Mouse (Mus musculus) monocyte, adult 2 months (primary cell): ENCODE results near the gene Avp.
A peak's percentile ranks its signal among the peaks of the same experiment; 100 is the strongest.

Experiments
- DNase-seq, 2 experiments: peaks; one replicate each; pipeline ENCODE4 v3.0.0; 2022; ENCODE audit warnings: low spot score in 2 of 2, low read depth in 1 of 2

Avp gene

DNA sequence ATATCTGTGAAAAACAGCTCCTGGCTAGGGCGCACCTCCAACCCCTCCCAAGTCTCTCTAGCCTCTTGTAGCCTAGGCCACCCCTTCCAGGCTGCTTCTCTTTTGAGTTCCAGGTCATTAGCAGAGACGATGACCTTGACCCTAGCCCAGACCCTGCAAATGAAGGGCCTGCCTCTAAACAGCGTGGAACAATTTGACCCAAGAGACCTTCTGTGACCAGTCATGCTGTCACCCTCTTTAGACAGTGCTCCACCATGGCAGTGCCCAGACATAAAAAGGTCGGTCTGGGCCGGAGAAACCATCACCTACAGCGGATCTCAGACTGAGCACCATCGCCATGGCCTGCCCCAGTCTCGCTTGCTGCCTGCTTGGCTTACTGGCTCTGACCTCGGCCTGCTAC is 6.5 kb downstream of the Avp start, which contains the start of gene Oxt:
Gene Oxt (plus strand): TSS at position 301 of the 400 bp plus-strand sequence.
- DNase-seq = no peak

DNA sequence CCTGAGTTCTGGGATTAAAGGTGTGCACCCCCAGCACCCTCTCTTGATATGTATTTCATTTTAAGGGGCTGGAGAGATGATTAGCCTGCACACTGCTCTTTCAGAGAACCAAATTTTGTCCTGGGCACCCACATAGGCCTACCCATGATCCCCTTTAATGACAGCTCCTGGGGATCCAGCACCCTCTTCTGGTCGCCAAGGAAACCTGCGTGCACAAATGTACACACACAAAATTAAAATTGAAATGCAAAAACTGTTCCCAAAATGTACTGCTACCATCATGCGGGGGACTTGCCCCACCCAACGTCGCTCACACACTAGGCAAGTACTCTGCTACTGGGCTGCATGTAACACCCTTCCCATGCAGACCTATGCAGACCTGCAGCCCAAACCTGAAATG is 7.4 kb downstream of the Avp start:
- no peak for DNase-seq

DNA sequence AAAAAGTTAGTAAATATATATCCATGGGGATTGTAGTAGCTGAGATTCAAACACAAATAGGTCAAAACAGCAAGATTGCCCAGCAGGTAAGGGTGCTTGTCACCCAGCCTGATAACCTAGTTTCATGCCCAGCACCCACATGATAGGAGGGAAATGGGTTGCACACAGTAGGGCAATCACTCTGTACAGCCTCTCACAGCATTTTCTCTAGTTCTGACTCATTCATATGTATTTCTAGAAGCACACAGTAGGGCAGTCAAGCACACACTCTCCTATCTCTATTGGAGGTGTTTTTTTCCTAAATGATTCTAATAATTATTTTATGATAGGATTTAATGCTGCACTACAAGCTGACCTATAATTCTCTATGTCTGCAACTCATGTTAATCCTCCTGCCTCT is 12.4 kb downstream of the Avp start:
- no peak for DNase-seq

DNA sequence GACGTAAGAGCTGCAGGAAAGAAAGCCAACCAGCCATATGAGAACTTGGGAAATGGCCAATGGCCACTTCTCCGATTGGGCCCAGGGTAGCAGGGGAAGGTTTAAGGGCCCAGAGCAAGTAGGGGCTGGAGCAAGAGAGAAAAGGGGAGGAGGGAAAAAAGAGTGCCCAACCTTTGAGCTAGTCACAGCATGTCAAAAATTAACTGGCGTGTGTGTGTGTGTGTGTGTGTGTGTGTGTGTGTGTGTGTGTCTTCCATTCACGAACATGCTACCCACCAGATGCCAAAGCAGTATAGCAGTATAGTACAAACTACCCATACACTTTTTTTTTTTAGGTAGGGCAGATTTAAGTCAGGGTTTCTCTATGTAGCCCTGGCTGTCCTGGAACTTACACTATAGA is 13.4 kb downstream of the Avp start:
- DNase-seq = no peak

DNA sequence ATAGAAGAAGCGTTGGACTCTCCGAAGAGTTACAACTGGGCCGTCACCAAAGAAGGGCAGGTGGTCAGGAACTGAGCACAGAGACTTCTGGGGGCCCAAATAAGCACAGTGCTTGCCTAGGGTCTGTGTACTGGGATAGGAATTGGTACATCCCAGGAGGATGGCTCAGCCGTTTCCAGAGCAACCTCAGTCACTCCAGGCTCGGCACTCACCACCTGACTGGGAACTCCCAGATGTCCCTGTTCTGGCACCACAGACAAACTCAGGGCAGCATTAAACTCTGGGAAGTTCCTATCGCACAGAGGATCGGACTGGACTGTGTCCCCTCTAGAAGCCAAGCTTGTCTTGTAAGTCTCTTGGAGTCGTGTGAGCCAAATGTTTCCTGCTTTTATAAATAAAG is 17.4 kb downstream of the Avp start:
- no peak for DNase-seq

DNA sequence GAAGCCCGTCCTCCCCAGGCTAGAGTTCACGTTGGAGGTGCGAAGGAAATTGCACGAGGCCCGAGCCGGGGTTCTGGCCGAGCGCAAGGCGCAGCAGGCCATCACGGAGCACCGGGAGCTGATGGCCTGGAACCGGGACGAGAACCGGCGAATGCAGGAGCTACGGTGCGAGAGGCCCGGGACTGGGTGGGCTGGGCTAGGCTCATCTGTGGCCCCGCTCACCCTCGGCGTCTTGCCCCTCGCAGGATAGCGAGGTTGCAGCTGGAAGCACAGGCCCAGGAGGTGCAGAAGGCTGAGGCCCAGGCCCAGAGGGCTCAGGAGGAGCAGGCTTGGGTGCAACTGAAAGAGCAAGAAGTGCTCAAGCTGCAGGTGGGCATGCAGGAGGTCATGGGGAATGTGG is 18.3 kb downstream of the Avp start:
- DNase-seq = no peak

DNA sequence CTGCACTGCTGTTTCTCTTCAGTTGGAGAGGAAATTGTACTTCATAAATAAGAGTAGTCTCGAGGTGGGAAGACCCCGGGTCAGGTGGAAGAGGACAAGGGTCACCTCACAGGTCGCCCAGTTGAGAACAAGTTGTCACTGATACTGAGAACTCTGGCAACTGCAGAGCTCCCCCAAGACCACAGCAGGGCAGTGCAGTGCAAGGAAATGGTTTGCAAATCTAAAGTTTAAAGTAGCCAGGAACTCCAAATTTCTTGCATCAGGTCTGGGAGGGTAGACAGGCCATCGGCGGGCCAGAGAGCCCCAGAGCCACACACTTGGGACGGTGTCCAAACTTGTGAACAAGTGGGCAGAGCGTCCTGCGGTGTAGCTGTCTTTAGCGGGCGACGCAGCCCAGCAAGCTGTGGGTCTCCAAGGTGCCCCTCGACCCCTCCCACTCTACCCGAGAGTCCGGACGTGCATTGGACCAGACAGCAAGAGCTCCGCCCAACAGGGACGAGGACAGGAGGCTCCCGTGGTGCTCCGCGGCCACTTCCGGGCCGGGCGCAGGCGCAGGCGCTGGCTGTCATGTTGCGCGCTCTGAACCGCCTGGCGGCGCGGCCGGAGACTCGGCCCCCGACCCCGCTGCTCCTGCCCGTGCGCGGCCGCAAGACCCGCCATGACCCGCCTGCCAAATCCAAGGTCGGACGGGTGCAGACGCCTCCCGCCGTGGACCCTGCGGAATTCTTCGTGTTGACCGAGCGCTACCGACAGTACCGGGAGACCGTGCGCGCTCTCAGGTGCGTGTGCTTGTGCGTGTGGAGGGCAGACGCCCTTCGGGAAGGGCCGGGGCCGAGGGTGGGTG is 18.9 kb downstream of the Avp start, which contains the start of gene Mrps26:
Gene Mrps26 (plus strand): TSS at position 531 of the 844 bp plus-strand sequence.
- DNase-seq = peak; percentile 70 to 78

DNA sequence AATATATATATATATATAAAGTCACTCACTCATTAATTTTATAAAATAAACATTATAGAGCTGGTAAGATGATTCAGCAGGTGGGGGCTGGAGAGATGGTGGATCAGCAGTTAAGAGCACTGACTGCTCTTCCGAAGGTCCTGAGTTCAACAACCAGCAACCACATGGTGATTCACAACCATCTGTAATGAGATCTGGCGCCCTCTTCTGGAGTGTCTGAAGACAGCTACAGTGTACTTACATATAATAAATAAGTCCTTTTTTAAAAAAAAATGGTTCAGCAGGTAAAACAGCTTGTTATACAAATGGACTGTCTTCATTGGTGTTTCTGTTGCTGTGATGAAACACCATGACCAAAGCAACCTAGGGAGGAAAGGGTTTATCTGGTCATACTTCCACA is 24.3 kb downstream of the Avp start:
- DNase-seq = no peak

DNA sequence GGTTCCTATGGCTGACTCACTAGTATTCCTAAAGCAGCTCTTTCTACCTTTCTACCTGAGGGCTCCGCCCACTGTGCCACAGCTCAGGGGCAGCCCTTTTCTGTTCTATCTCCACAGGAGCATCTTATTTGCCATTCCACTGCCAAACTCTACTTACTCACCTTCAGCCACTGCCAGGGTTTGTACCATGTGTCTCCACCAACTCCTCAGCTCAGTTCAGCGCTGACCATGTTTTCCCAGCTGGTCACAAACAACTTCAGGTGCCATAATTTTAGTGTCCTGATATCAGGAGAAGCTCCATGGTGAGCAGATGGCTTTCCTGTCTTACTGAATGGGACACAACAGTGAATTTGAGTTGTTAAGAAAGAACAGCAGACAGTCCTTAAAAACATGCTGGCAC is 24.9 kb downstream of the Avp start:
- DNase-seq = no peak

DNA sequence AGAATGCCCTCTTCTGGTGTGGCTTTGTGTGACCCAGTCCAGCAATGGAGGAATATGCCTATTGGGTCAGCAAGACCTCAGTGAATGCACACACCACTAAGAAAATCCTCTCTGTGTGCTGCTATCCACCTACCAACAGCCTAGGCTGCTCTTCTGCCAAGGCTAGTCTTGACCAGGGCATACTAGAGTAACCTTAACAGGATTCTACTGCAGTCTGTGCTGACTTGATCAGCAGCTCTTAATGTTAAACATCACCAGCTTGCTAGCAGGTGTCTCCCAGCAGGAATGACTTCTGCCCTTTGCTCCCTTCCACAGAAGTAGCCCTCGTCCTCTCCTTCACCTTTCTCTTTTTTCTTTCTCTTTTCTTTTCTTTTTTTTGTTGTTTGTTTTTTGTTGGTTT is 26.1 kb downstream of the Avp start:
- no peak for DNase-seq

DNA sequence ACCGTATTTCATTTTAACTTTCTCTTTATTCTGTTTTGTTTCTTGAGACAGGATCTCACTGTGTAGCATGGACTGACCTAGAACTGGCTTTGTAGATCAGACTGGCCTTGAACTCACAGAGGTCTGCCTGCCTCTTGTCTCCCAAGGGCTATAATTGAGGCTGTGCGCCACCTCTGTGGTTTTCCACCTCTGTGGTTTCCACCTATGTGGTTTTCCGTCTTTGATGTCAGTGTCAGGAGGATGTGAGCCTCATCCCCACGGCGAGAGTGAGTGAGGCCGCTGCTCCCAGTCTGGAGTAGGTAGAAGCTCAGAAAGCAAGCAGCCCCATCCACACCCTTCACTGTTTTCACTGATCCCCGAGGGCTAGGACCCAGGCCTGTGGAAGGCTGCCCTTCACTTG is 27.5 kb downstream of the Avp start:
- no peak for DNase-seq

DNA sequence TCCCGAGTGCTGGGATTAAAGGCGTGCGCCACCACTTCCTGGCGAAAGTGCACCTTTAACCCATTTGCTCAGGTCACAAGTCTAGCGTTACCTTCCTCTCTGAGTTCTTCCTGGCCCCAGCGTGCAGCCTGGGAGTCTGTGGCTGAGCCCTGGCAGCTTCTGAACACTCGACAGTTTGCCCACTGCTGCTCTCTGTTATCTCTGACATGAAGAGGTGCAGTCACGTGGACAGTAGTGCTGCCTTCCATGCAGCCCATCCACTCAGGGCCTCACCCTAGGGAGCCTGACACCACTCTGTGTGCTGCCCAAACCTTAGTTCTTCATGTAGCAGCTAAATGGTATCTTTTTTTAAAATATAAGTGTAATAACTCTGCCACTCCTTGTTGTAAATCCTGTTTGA is 35.4 kb downstream of the Avp start:
- DNase-seq = no peak

DNA sequence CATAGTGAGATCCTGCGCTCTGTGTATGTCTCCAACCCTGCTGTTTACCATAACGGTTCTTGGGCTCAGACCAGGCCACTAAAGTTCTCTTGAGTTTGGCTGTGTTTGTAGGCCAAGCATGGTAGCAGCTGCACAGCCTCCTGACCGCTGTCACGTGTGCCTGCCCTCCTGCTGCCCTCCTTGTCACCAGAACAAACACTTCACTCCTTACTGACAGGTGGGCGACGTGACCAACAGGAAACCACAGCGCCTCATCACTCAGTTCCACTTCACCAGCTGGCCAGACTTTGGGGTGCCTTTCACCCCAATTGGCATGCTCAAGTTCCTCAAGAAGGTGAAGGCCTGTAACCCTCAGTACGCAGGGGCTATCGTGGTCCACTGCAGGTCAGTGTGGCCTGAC is 42.1 kb downstream of the Avp start:
- DNase-seq = no peak

DNA sequence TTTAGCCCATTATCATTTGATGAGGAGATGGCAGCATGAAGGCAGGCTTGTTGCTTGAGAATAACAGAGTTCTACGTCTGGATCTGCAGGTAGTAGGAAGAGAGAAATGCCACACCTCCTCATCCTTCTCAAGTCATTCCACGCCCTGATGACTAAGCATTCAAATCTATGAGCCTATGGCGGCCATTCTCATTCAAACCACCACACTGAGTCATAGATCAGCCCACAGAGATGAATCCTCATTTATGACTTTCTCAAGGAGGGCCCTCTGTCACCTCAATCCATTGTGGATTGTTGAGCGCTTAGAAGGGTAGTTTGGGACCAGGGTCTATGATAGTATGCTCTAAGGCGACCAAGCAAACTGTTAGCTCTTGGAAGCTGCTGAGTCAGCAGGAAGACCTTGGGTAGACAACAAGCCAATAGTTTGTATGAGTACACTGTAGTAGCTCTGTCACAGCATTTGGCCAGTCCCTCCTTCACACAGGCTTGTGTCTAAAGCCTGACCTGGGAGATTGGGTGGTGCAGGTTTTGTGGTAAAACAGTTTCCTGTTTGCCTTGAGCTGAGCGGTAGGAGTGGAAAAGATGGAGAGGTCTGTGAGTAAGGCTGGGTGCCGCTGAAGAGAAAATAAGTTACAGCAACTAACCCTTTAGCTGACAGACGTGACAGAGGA is 43.3 kb downstream of the Avp start:
- no peak for DNase-seq

DNA sequence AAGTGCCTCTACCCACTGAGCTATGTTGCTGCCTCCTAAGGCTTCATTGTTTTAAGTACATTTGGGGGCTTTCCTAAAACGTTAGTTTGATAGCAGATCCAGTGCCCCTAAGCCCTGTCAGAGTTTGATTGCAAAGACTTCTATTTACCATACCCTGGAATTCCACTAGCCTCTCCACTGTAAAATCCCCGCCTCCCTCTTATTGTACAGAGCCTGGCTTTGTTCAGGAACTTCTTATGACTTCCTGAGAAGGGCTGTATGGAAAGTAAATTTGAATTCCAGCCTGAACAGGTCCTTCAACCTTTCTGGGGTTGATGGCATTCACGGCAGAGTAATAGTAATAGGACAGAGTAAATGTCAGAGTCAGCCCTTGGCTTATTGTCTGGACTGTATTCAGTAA is 45.5 kb downstream of the Avp start:
- DNase-seq = no peak

DNA sequence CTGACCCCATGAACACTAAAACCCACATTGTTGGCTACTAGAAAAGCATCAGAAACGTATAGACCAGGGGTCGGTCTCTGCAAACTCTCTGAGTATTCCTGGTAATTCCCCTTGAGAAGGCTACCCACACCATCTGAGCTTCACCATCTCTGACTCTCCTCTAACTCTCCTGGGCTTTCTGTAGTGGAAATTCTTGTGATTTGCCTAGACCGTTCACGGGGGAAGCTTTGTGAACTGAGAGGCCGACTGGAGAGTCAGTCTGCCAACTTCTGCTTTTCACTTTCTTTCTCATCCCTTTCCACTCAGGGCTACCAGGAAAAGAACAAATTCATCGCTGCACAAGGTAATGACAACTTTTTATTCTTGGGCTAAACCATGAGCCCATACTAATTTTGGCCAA is 47.3 kb downstream of the Avp start:
- DNase-seq = no peak

DNA sequence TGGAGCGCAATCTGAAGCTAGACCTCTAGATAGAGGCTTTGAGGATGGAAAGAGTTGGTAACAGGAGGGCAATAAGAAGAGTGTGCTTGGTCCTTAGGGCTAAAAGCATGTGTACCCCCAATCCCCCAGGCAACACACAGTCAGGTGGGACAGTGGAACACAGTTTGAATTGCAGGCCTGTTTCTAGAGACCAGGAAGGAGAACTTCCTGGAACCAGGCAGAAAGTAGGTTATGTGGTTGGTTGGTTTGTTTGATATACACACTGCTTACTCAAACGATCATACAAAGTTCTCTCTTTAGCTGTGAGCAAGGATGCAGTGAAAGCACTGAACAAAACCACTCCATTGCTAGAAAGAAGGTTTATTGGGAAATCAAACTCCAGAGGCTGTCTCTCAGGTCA is 50.2 kb downstream of the Avp start:
- DNase-seq = no peak
